Mouse (Mus musculus): Measurements from ENCODE around the gene Skap1. TPM values are rescaled to one million over a fixed set of nuclear protein-coding genes. Genes with fewer than 3 reads are reported as not detected.

The Skap1 gene
- total and polyA plus RNA-seq, 3 experiments = not detected

DNA sequence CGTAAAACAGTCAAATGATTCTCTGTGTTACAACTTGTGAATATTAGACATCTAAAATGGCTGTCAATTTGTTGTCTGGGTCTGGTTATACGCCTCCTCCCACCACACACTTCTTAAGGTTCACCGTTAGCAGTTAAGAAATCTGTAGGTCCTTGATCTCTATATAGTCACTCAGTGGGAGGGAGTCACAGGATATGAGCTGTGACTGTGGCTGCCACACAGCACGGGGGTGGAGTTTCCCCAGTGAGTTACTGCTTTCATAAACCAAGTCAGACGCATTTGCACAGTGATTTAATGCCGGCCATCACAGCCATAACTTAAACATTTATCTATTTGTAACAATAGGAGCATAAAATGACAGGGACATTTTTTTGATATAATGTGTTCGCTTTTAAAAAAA is 2.6 kb downstream of the Skap1 start:
- H3K79me2 ChIP-seq (ENCODE audit: control insufficient read depth, insufficient read depth, low read length, poor library complexity) = no peaks in the 10 kb centered on the region
- peaks cover 7 to 9% of the 10 kb centered on the region in 2 experiments for H3K4me1 ChIP-seq (ENCODE audit: control insufficient read depth in 1 of 2, insufficient read depth in 2 of 2, low read length in 2 of 2)
- H3K9ac ChIP-seq (ENCODE audit: control insufficient read depth, low read depth, low read length, poor library complexity, severe bottlenecking) = no peak overlapping the region
- H3K27me3 ChIP-seq (ENCODE audit: control insufficient read depth in 1 of 2, insufficient read depth in 2 of 2, low read length in 2 of 2) = peaks cover 4 to 7% of the 10 kb centered on the region in 2 experiments
- H3K27ac ChIP-seq (ENCODE audit: control insufficient read depth, low read depth, low read length) = no peak overlapping the region
- no peaks in the 10 kb centered on the region for H3K9me3 ChIP-seq (replicated peaks; ENCODE audit: insufficient read depth, low read length)
- TF ChIP-seq USF2 (IDR thresholded peaks at IDR 0.05; ENCODE audit: borderline replicate concordance in 1 of 2, insufficient read depth in 1 of 2, low read depth in 1 of 2, low read length in 2 of 2) = no peak
- no peak for TF ChIP-seq MEF2A (IDR thresholded peaks at IDR 0.05; ENCODE audit: extremely low read depth, insufficient replicate concordance, low read depth, low read length, poor library complexity, severe bottlenecking)
- TF ChIP-seq ELF1 (IDR thresholded peaks at IDR 0.05; ENCODE audit: low read depth, low read length) = no peak
- no peak for TF ChIP-seq SMC3 (IDR thresholded peaks at IDR 0.05; ENCODE audit: low read depth, low read length)
- TF ChIP-seq KAT2A (conservative IDR thresholded peaks at IDR 0.05; ENCODE audit: low read depth, low read length) = no peak
- TF ChIP-seq ZMIZ1 (IDR thresholded peaks at IDR 0.05; ENCODE audit: low read depth, low read length) = no peak
- TF ChIP-seq MYB (IDR thresholded peaks at IDR 0.05; ENCODE audit: low read depth, low read length) = no peak
- TF ChIP-seq SIN3A (IDR thresholded peaks at IDR 0.05; ENCODE audit: low read length) = no peak
- no peak for TF ChIP-seq RAD21 (IDR thresholded peaks at IDR 0.05; ENCODE audit: low read depth, low read length)
- no peak for TF ChIP-seq ZKSCAN1 (IDR thresholded peaks at IDR 0.05; ENCODE audit: low read depth, low read length)
- TF ChIP-seq TCF12 (IDR thresholded peaks at IDR 0.05; ENCODE audit: low read depth, low read length) = no peak
- no peak for TF ChIP-seq EP300 (IDR thresholded peaks at IDR 0.05; ENCODE audit: low read depth in 1 of 2, low read length in 2 of 2)
- TF ChIP-seq CHD2 (IDR thresholded peaks at IDR 0.05; ENCODE audit: low read length) = no peak
- no peak for TF ChIP-seq CHD1 (IDR thresholded peaks at IDR 0.05; ENCODE audit: low read depth, low read length)
- no peak for TF ChIP-seq CTCF (IDR thresholded peaks at IDR 0.05 in 2 of 3, conservative IDR thresholded peaks at IDR 0.05 in 1 of 3; ENCODE audit: control insufficient read depth in 1 of 3, insufficient read depth in 1 of 3, low read depth in 2 of 3, low read length in 3 of 3, poor library complexity in 1 of 3, severe bottlenecking in 1 of 3)
- H3K4me3 ChIP-seq (ENCODE audit: control insufficient read depth in 1 of 2, insufficient read depth in 1 of 2, low read depth in 2 of 2, low read length in 2 of 2) = no peak overlapping the region
- peak; percentile 29 for DNase-seq (ENCODE audit: low read depth, low spot score)
- H3K36me3 ChIP-seq (ENCODE audit: control insufficient read depth in 1 of 2, insufficient read depth in 2 of 2, low read length in 2 of 2) = peaks cover 0 to 14% of the 10 kb centered on the region in 2 experiments; a peak in 2 of 4 replicates

DNA sequence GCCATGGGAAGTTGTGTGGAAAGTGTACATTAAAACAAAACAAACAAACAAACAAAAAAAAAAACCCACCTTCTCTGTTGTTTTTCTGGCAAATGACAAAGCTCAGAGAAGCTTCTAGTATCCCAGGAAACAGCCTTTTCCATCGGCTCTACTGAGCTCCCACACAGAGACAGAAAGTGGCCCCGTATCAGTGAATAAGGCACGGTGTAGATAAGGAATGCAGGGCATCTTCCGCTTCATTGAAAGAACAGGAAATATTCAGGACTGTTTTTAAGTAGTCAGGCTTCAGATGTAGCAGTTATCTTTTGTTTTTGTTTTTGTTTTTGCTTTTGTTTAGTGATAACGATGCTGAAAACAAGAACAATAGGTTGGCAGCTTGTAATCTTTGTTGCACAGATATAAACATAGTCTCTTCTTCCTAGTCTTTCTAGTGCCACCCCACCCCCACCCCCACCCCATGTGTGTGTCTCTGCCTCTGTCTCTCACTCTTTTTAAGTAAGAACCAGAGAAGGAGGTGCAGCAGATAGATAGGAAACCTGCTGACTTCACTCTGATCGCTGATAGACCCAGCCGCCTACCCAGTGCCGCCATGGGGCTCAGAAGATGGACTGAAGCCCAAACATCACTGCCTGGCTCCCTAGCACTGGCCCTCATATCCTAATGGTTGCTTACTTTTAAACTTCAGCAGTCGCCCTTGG is 3.8 kb downstream of the Skap1 start:
- H3K9me3 ChIP-seq (replicated peaks; ENCODE audit: insufficient read depth, low read length) = no peaks in the 10 kb centered on the region
- DNase-seq (ENCODE audit: low read depth, low spot score) = peak; percentile 69
- no peak for TF ChIP-seq HCFC1 (IDR thresholded peaks at IDR 0.05; ENCODE audit: low read depth, low read length)
- peak in 1 of 2 experiments; percentile 44; a peak in 1 of 4 replicates for TF ChIP-seq EP300 (IDR thresholded peaks at IDR 0.05; ENCODE audit: low read depth in 1 of 2, low read length in 2 of 2)
- TF ChIP-seq MXI1 (IDR thresholded peaks at IDR 0.05; ENCODE audit: low read depth, low read length) = 0 out of 2 replicates have a peak, but pooled peaks have one; percentile 30
- TF ChIP-seq KAT2A (conservative IDR thresholded peaks at IDR 0.05; ENCODE audit: low read depth, low read length) = no peak
- TF ChIP-seq MAZ (IDR thresholded peaks at IDR 0.05; ENCODE audit: low read depth, low read length) = 0 out of 2 replicates have a peak, but pooled peaks have one; percentile 32
- peak; percentile 64; the same call in 1 of the 2 replicates for TF ChIP-seq TBP (IDR thresholded peaks at IDR 0.05; ENCODE audit: low read depth, low read length)
- TF ChIP-seq TAL1 (IDR thresholded peaks at IDR 0.05; ENCODE audit: low read length) = no peak
- TF ChIP-seq NRF1 (IDR thresholded peaks at IDR 0.05; ENCODE audit: insufficient read depth, low read depth, low read length, poor library complexity, severe bottlenecking) = no peak
- TF ChIP-seq E2F4 (IDR thresholded peaks at IDR 0.05; ENCODE audit: borderline replicate concordance, low read depth, low read length) = no peak
- TF ChIP-seq CHD1 (IDR thresholded peaks at IDR 0.05; ENCODE audit: low read depth, low read length) = no peak
- TF ChIP-seq MAX (IDR thresholded peaks at IDR 0.05; ENCODE audit: low read length) = peak; percentile 26; the same call in 1 of the 2 replicates
- TF ChIP-seq CHD2 (IDR thresholded peaks at IDR 0.05; ENCODE audit: low read length) = peak; percentile 22; the same call in 1 of the 2 replicates
- TF ChIP-seq NELFE (IDR thresholded peaks at IDR 0.05; ENCODE audit: low read depth, low read length) = 0 out of 2 replicates have a peak, but pooled peaks have one; percentile 25
- TF ChIP-seq RCOR1 (IDR thresholded peaks at IDR 0.05; ENCODE audit: low read depth, low read length) = peak; percentile 50; the same call in 1 of the 2 replicates
- peak; percentile 86 for TF ChIP-seq GATA1 (IDR thresholded peaks at IDR 0.05; ENCODE audit: low read depth, low read length)
- TF ChIP-seq ELF1 (IDR thresholded peaks at IDR 0.05; ENCODE audit: low read depth, low read length) = 0 out of 2 replicates have a peak, but pooled peaks have one; percentile 5
- no peak for TF ChIP-seq ZC3H11A (IDR thresholded peaks at IDR 0.05; ENCODE audit: low read depth, low read length)
- H3K9ac ChIP-seq (ENCODE audit: control insufficient read depth, low read depth, low read length, poor library complexity, severe bottlenecking) = no peak overlapping the region
- H3K4me3 ChIP-seq (ENCODE audit: control insufficient read depth in 1 of 2, insufficient read depth in 1 of 2, low read depth in 2 of 2, low read length in 2 of 2) = 0 out of 4 replicates have a peak overlapping the region, but pooled peaks have one; percentile 3 to 11
- H3K27ac ChIP-seq (ENCODE audit: control insufficient read depth, low read depth, low read length) = peak overlapping the region; percentile 19
- no peaks in the 10 kb centered on the region for H3K79me2 ChIP-seq (ENCODE audit: control insufficient read depth, insufficient read depth, low read length, poor library complexity)
- H3K4me1 ChIP-seq (ENCODE audit: control insufficient read depth in 1 of 2, insufficient read depth in 2 of 2, low read length in 2 of 2) = peaks cover 7 to 9% of the 10 kb centered on the region in 2 experiments
- peaks cover 4 to 7% of the 10 kb centered on the region in 2 experiments for H3K27me3 ChIP-seq (ENCODE audit: control insufficient read depth in 1 of 2, insufficient read depth in 2 of 2, low read length in 2 of 2)
- peaks cover 0 to 14% of the 10 kb centered on the region in 2 experiments; a peak in 2 of 4 replicates for H3K36me3 ChIP-seq (ENCODE audit: control insufficient read depth in 1 of 2, insufficient read depth in 2 of 2, low read length in 2 of 2)
